Mouse (Mus musculus) forebrain, embryonic 10.5 days (tissue): ENCODE results near the gene Ppip5k1. TPM values are rescaled to one million over a fixed set of nuclear protein-coding genes. Genes with fewer than 3 reads are reported as not detected.

Experiments used
- DNase-seq: peaks from one replicate; pipeline ENCODE4 v3.0.0-alpha.2; 2017; ENCODE audit warnings: low spot score; ENCODE audit errors: extremely low spot score
- H3K27ac ChIP-seq: fragments of 300-500 bp; sonication (generic); 2 replicates; pipeline ENCODE4 v1.5.1; 2016; ENCODE audit warnings: mild to moderate bottlenecking
- H3K27me3 ChIP-seq: fragments of 300-500 bp; sonication (generic); 2 replicates; pipeline ENCODE4 v1.6.1; 2016; ENCODE audit warnings: mild to moderate bottlenecking; ENCODE audit not compliant: poor library complexity, severe bottlenecking
- H3K36me3 ChIP-seq: fragments of 300-500 bp; sonication (generic); replicated peaks from 2 replicates; pipeline ENCODE4 v1.6.1; 2016; ENCODE audit warnings: mild to moderate bottlenecking, moderate library complexity
- H3K4me1 ChIP-seq: fragments of 300-500 bp; sonication (generic); 2 replicates; pipeline ENCODE4 v1.6.1; 2016
- H3K4me3 ChIP-seq: fragments of 300-500 bp; sonication (generic); 2 replicates; pipeline ENCODE4 v1.5.1; 2016; ENCODE audit warnings: mild to moderate bottlenecking, moderate library complexity
- H3K9me3 ChIP-seq: fragments of 300-500 bp; sonication (generic); 2 replicates; pipeline ENCODE4 v1.6.1; 2016; ENCODE audit warnings: mild to moderate bottlenecking, moderate library complexity
- WGBS: fragments of 180-500 bp; shearing (Covaris S2); methylation state at CpG from one replicate; pipeline ENCODE4 v1.1.7; 2016; 5-methylcytosine and 5-hydroxymethylcytosine counted together
- polyA plus RNA-seq: library from polyadenylated mRNA; unstranded; fragments of >200 nt; fragmentation: Nextera tagmentation; extraction: Ambion mirVana; gene quantifications from 2 replicates; pipeline ENCODE4 v1.2.1, GENCODE M21; 2016

The Ppip5k1 gene
- polyA plus RNA-seq, 1 experiment from 2014 or later: 11.0 TPM

DNA sequence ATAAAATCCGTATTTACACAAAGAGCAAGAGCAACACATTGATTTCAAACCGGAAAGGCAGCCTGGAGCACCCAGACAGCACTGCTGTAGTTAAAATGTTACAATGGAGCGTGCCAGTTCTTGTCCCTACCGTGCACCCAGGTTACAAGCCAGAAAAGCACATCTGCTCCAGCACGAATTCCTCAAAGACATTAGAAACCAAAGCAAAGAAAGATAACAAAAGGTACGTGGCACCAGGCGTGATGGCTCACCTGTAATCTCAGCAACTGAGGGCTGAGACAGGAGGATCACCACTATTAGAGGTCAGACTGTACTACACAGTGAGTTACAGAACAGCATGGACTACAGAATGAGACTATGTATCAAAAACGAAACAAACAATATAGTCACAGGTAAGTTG, 86.8 kb downstream of the Ppip5k1 start:
- Histone ChIP-seq H3K4me3 (no peak overlapping the region), H3K36me3 (peaks cover 66% of the 10 kb centered on the region)
- 89% methylated on average over 8 of the region's 8 CpGs for WGBS

More for the DNA sequence above, 86.8 kb downstream of the Ppip5k1 start:
- Histone ChIP-seq H3K9me3 (peaks cover 4% of the 10 kb centered on the region; the same call in 1 of the 2 replicates), H3K27ac (no peak overlapping the region), H3K27me3 (no peaks in the 10 kb centered on the region), H3K4me1 (peaks cover 37% of the 10 kb centered on the region)
- DNase-seq: no peak

Other genes with a start within 250 kb of the Ppip5k1 start
- gene Tgm7, start 245.6 kb downstream of the Ppip5k1 start, polyA plus RNA-seq: not detected in 2 replicates
- gene Adal, start 215.0 kb downstream of the Ppip5k1 start, polyA plus RNA-seq: 24.7 and 25.2 TPM in 2 replicates
- gene Lcmt2, start 214.7 kb downstream of the Ppip5k1 start, polyA plus RNA-seq: 19.1 and 21.6 TPM in 2 replicates
- 88.0 and 89.4 TPM in 2 replicates for gene Tubgcp4, start 184.7 kb downstream of the Ppip5k1 start, polyA plus RNA-seq
- 12.4 and 14.6 TPM in 2 replicates for gene Zscan29, start 184.3 kb downstream of the Ppip5k1 start, polyA plus RNA-seq
- gene Trp53bp1, start 84.0 kb downstream of the Ppip5k1 start, polyA plus RNA-seq: 134 and 144 TPM in 2 replicates
- 6.5 and 6.6 TPM in 2 replicates for gene Map1a, start 65.8 kb downstream of the Ppip5k1 start, polyA plus RNA-seq
- 2.2 and 3.9 TPM in 2 replicates for gene Ckmt1, start 2.3 kb upstream of the Ppip5k1 start, polyA plus RNA-seq
- not detected in 2 replicates for gene Strc, start 31.8 kb upstream of the Ppip5k1 start, polyA plus RNA-seq
- gene Pdia3, start 58.4 kb upstream of the Ppip5k1 start, polyA plus RNA-seq: 578 and 630 TPM in 2 replicates
- 1.5 and 2.0 TPM in 2 replicates for gene Catsper2, start 58.4 kb upstream of the Ppip5k1 start, polyA plus RNA-seq
- 4.3 and 5.0 TPM in 2 replicates for gene Ell3, start 88.9 kb upstream of the Ppip5k1 start, polyA plus RNA-seq
- gene Serf2, start 93.8 kb upstream of the Ppip5k1 start, polyA plus RNA-seq: 449 TPM in 2 replicates
- gene Hypk, start 97.9 kb upstream of the Ppip5k1 start, polyA plus RNA-seq: 142 and 161 TPM in 2 replicates
- 0.15 and 0.27 TPM in 2 replicates for gene Serinc4, start 101.4 kb upstream of the Ppip5k1 start, polyA plus RNA-seq
- gene Mfap1b, start 118.7 kb upstream of the Ppip5k1 start, polyA plus RNA-seq: 53.5 and 53.7 TPM in 2 replicates
- gene Mfap1a, start 151.3 kb upstream of the Ppip5k1 start, polyA plus RNA-seq: 27.9 and 29.5 TPM in 2 replicates
- gene Wdr76, start 151.3 kb upstream of the Ppip5k1 start, polyA plus RNA-seq: 15.0 and 15.8 TPM in 2 replicates